Mouse (Mus musculus) testis, adult 2 months (tissue): ENCODE results near the gene Gadd45g.

Experiments
- CTCF ChIP-seq: fragments of 200-500 bp; IDR thresholded peaks from 2 replicates; pipeline ENCODE4 v1.5.1; 2012; ENCODE audit warnings: low read depth, mild to moderate bottlenecking, inconsistent platforms, low read length, moderate library complexity; ENCODE audit not compliant: control insufficient read depth, insufficient read depth, insufficient replicate concordance
- POLR2A ChIP-seq: fragments of 200-500 bp; IDR thresholded peaks from 2 replicates; pipeline ENCODE4 v1.6.1; 2012; ENCODE audit warnings: low read depth, mild to moderate bottlenecking, inconsistent platforms, low read length, moderate library complexity; ENCODE audit not compliant: control insufficient read depth

GRCm38 (mm10) chr13:51800921-51801320, 45.6 kb upstream of the Gadd45g start:
- TF ChIP-seq CTCF (no peak), POLR2A (no peak)
